Mouse (Mus musculus) bone marrow macrophage, adult 2 months (primary cell): Measurements from ENCODE around the gene Jak2.

Experiments used
- CTCF ChIP-seq: IDR thresholded peaks from 2 replicates; pipeline ENCODE4 v1.5.1; 2012; ENCODE audit warnings: low read depth, mild to moderate bottlenecking, low read length, moderate library complexity
- POLR2A ChIP-seq: IDR thresholded peaks from 2 replicates; pipeline ENCODE4 v1.6.1; 2012; ENCODE audit warnings: mild to moderate bottlenecking, low read depth, low read length, borderline replicate concordance

DNA sequence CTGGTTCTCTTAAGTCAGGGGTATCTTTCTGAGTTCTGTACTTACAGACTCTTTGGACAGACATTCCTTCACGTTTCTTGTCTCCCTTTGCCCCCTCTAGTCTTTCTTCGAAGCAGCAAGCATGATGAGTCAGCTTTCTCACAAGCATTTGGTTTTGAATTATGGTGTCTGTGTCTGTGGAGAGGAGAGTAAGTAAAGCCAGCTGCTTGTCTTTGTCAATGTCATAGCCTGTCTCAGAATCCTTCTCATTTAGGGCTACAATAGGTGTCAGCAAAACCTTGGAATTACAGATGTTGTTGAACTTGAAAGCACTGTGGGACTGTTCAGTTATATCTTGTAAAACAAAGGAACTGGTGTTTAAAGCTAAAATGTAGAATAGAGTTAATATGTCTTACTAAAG lies 43.1 kb downstream of the Jak2 start:
- TF ChIP-seq POLR2A (no peak), CTCF (no peak)
